Mouse (Mus musculus): ENCODE results near the gene A230050P20Rik.

- no peak for TF ChIP-seq POLR2A (IDR thresholded peaks at IDR 0.05; ENCODE audit: extremely low read depth, insufficient read depth, low read length)
- no peak for TF ChIP-seq CTCF (IDR thresholded peaks at IDR 0.05; ENCODE audit: extremely low read depth, insufficient read depth, low read length)
These were observed 6.2 kb upstream of the A230050P20Rik start for GRCm38 (mm10) chr9:20862225-20862624.

Measured in cortical plate, adult 2 months (tissue).